Mouse (Mus musculus): ENCODE data around the gene Sftpa1.
A peak's percentile ranks its signal among the peaks of the same experiment; 100 is the strongest.

The Sftpa1 gene

DNA sequence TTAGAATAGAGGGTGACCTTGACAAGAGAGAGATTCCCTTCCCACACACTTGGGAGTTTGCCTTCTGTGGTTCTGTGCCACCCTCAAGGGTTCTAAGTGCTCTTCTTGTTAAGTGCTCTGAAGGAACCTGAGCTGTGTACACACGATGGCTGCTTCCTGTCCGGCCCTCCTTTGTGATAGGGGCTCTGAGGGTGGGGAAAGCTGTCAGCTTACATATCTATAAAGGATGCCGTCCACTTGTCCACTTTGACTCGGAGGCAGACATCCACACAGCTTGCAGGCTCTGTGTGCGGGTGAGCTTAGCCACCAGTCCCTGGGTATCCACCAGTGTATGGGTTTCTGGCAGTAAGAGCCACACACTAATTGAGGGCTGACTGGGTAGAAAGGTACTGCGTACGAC lies at the start of gene Sftpa1:
TSS of gene Sftpa1 (plus strand) at position 243 of the 400 bp plus-strand sequence.
- DNase-seq = peak; percentile 19

DNA sequence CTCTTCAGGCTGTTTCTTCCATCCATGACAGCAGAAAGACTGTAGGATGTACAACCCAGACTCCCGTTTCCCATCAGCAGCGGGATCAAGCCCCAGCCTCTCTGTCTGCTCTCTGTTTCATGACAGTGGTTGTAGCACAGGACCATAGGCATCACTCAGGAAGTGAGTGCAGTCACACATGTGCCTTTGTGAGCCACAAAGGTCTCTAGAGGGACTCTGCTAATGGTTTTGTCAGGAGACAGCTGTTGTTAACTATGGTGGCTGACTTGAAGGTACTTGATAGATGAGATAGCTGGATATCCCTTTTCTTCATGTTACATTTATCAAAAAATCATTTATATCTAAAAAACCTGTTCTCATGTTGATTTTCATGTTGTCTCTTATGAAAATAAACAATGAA lies 49.2 kb upstream of the Sftpa1 start:
- DNase-seq = no peak

DNA sequence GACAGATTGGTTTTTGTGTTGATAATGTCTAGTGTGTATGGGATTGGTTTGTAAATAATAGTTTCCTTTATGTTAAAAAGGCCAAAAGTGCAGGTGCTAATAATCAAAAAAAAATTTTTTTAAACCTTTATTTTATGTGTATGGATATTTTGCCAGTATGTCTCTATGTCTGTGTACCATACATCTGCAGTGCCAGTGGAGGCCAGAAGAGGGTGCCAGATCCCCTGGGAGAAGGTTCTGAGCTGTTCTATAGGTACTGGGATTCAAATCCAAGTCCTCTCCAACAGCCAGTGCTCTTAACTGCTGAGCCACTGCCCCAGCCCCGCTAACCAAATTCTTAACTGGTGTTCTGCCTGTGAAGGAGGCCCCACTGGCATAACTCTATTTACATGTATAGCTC lies 44.1 kb upstream of the Sftpa1 start:
- peak; percentile 12 for DNase-seq

DNA sequence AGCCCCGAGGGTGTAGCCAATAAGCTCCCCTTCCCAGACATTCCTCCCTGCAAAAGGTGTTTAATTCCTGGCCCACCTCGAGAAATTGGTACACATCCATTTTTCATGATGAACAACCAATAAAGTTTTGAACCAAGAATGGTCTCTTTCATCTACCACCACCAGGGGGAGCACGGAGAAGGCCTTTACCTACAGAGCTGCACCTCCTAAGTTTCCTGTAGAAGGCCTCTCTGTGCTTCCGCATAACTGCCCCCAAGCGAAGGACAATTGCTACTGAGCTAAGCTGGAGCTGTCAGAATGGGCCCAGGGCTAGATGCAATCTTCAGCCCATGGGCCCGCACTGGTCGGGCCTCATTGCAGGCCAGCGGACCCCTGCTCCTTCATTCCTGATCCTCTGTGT lies 40.8 kb upstream of the Sftpa1 start:
- peak; percentile 38 for DNase-seq

DNA sequence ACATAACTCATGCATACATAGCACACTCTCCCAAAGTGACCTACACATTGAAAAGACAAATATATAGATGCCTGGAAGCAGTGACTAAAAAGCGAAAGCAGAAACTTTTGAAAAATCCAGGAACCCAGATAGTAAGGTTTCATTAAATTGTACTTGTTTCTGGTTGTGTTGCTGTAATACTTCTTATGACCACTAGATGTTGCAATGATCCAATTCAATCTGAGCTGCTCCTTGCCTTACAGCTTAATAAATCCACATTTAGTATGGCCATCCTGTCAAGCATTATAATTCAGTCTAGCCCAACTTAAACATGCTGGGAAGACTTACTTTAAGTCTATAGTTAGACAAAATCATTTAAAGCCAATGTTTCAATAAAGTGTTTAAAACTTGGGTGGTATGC lies 37.5 kb upstream of the Sftpa1 start:
- DNase-seq = no peak

DNA sequence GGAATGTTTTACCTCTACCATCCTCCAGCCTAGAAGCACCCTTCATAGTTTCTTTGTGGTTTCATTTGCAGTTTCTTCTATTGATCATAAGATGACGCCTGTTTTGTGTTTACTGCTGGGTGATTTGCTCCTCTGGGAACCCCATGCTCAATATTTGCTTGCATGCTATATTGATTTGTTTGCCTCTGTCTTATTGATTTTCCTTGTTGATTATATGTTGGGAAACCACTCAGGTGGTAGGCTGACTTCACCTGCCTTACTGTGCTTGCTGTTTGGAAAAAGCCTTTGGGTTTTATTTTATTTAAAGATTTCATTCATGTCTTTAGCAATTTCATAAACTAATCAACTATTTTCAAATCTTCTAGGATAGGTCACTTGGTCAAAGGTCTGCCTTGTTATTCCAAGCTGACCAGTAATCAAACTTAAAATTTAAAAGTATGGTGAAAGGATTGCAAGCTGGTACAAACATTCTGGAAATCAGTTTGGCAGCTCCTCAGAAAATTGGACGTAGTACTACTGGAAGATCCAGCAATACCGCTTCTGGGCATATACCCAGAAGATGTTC lies 35.2 kb upstream of the Sftpa1 start:
- DNase-seq = no peak

DNA sequence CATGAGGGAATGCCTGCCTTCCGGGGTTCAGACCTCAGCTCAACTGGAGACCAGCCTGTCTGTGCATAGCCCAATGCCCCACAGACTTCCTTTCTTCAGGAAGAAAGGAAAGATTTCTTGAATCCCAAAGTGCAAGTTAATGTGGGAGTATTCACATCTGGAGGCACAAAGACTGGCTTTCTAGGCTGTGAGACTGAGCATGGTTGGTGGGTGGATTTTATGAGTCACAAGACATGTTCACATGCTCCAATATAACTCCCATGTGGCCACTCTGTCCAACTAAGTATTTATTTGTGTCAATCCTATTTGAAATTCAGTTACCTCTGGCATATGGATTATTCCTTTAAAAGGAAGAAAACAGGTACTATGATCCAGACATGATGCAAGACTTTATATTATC lies 32.9 kb upstream of the Sftpa1 start:
- DNase-seq = no peak

DNA sequence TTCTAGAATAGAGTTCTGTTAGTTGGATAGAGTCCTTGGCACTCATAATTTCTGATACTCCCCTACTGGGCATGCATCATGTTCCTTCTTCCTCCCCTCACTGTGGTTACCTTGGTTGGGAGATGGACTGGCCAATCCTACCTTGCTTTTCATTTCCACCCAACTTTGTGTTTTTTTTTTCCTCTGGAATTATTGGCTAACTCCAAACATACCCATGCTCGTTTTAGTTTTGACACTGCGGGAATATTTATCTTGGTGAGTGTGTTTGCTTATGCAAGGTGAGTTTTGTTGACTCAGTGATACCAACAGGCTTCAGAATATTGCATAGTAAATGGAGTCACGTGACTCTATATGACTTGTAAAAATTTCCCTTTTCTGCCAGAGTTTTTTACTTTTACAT lies 30.9 kb upstream of the Sftpa1 start:
- no peak for DNase-seq

DNA sequence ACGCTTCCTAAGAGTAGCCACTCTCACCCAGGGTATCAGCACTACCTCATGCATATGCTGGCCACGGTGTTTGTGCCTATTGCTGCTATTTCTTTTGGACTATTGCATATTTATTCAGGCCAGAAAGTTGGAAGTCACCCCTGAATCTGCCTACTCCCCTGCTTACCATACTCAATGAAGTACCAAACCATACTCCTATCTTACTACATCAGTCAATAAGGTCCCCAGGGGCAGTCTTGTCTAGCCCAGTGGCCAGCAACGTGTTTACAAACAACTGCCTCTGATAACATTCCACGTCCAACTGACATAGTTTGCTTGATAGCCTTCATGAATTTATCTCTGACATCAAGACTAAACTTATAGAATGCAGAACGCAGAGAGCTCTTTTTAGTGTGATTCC lies 30.3 kb upstream of the Sftpa1 start:
- no peak for DNase-seq

DNA sequence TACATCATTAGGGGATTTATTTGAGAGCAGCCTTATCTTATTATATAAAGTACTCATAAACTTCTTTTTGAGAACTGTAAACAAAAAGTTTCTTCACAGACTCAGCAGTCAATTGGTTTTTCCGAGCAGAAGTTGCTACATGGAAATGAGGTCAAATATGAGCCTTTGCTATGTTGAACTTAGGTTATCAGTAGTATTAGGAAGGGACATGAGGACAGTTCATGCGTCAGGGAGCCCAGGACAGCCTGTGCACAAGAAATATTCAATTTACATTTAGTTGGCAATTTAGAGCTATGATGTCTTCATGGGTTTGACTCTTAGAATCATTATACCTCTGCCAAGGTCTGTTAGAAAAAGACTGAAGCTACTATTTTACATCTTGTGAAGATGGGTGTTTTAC lies 29.3 kb upstream of the Sftpa1 start:
- DNase-seq = no peak

DNA sequence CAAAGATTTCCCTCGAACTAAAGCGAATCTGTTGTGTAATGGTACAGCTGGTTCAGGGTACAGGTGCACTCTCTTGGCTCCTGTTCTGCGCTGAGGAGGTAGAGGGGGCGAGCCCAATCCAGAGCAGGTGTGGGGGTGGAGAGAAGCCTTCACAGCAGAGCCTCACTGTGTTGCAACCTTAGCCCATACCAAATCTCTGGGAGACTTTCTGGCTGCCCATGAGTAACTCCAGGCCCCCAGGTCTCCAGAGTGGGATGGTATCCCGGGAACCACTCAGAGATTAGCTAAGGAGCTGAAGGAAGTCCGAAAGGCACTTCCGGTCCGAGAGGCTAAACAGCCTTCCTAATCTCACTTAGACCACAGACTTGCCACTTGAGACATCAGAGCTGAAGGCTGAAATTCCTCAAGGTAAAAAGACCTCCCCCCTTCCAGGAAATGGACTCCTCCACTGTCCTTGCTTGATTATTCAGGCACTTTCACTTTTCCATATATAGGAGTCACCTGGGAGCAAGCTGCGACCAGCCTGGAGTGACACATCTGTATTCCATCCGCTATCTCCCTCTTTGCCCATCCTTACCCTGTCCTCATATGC lies 26.6 kb upstream of the Sftpa1 start, which contains the start of gene Mat1a:
TSS of gene Mat1a (plus strand) at position 183 of the 592 bp plus-strand sequence.
- DNase-seq = peak; percentile 55

DNA sequence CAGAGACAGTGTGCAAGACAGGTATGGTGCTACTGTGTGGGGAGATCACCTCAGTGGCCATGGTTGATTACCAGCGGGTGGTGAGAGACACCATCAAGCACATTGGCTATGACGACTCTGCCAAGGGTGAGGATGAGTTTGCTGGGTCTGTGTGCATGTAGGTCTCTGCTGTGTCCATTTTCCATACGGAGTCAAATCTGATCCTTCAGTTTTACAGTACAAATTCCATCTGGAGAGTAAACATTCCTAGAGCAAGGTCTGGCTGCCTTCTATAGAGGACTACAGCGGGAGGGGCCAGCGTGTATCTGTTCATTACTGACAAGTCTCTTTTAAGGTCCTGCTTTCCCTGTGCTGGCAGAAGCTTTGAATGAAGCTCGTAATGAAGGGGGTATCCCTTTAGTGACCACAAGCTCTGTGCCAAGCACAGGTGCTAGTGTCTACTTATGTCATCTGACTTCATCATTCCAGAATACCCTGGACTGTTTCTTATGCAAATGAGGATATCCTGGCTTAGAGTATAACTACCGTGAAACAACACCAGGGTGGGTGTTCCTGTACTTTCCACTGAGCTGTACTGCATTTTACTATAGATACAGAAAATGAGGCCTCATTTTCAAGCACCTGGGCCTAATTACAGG lies 20.4 kb upstream of the Sftpa1 start:
- DNase-seq = no peak

DNA sequence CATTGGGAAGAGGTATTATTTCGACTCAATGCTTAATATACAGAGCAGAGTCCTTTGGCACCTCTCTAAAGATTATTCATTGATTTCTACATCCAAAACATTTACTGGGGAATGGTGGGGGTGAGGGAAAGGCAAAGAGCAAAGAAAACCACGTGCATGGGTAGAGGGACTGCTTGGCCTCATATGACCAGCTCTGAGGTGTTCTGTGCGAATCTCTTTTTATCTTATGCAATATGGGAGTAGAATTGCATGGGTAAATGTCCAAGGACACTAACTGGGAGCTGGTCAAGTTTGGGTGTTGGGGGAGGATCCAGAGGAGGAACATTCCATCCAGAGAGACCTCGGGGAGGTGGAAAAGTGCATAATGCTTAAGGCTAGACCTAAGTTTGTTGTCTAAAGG lies 18.6 kb upstream of the Sftpa1 start:
- DNase-seq = no peak

DNA sequence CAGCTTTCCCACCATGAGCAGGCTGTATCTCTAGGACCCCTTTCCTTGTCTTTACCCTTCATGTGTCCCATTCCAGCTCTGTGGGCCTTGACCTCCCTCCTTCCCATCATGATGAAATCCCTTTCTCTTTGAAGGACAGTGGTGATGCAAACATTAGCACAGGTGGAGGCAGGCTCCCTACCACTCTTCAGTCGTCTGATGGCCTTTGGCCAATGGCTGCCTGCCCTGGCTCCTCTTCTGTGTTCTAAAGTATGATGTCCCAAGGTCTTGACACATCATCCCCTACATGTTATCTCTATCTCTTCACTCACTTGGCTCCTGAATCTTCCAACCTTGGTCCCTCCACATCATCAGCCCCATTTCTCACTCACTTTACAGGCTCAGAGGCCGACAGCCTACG lies 15.3 kb upstream of the Sftpa1 start:
- no peak for DNase-seq

DNA sequence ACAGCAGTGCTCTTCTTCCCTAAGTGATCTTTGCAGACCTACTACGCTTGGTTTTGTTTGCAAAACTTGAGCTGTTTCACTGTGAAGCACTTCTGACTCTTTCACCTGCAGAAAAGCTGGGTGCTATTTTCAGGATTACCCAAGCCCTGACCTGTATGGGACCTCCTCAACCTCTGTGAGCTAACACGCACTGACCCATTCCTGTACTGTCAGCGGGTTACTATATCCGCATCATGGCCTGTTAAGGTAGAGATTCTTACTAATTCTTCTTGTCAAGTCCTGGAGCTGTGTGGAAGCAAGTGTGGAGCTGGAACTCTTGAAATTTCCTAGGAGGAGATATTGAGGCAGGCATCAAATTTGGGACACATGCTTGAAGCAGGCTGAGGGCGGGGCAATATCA lies 6.9 kb upstream of the Sftpa1 start:
- no peak for DNase-seq

DNA sequence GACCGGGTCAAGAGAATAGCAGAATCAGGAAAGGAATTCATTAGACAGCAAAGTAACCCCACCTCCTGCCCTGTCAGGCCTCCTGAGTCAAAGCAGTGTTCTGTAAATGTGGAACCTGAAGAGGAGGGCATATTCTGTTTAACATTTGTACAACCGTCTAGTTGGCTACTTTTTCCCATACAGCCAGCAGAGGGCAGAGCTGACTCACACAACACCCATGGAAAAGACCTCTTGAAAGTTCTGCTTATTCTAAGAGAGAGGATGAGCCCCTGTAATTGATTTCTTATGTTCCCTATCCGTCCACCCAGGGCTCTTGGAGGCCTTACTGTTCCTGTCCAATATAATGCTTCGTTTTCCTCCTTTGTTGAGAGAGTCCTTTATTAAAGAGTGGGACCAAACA lies 3.6 kb upstream of the Sftpa1 start:
- peak; percentile 40 for DNase-seq

DNA sequence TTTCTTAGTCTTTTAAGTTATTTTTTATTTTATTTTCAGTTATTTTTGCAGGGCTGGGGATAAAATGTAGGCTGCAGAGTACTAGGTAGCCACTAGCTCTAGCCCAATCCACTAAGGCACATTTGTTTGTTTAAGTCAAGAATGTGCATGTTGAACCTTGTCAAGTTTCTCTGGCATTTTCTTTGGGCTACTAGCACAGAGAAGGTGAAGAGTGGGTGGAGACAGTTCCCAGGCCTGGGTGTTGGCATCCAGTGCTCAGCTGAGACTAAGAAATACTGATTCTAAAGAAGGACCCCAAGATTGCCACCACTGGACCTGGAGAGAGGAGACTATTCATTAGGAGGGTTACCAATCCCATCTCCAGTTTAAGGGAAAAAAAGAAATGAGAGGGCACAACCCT lies 5.4 kb downstream of the Sftpa1 start:
- peak; percentile 14 for DNase-seq

DNA sequence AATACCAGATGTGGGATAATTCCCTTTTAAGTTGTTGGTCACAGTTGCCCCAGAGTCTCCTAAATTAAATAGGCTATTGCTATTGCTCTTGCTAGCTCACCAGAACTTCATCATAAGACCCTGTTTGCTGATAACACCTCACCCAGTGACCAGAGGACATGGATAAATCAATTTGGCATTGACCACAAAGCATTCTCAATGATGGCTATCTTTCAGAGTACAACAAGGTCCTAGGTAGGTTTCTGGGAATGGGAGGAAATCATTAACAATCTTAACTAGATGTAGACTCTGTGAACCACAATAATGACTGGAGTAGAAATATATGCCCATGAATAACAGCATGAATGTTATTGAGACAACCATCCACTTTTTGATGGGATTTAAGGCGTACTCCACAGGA lies 9.1 kb downstream of the Sftpa1 start:
- DNase-seq = no peak

DNA sequence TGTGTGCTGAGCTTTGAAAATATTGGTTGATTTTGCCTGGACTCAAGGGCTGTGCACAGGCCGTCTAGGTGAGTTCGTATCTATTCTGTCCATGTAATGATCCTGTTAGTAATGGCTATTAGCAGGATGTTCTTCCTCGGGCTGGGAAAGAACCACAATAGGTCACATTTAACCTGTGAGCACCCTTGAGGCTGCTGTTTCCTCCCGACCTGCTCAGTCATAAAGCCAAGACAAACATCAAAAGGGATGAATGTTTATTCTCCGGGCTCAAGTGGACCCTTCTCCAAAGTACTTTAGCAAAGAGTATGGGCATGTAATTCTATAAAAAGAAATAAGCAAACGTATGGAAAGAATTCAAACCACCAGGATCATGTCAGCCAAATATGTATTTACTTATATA lies 14.5 kb downstream of the Sftpa1 start:
- DNase-seq = peak; percentile 55

DNA sequence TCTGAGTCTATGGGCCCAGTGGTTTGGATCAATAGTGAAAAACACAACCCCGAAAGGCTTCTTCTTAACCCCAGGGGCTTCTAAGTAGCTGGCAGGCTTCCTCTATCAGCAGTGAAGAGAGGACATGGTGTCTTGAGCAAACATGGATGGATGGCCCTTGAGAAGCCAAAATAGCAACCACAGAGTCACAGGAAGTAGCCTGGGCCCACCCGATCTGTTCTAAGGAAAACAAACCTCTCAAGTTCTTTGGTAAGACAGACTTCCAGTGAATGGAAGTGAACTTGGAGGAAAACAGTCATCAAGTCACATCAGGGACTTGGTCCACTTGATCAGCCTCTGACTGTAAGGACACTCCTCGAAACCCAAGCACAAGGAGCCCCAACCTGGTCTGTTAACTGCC lies 15.3 kb downstream of the Sftpa1 start:
- peak; percentile 16 for DNase-seq

DNA sequence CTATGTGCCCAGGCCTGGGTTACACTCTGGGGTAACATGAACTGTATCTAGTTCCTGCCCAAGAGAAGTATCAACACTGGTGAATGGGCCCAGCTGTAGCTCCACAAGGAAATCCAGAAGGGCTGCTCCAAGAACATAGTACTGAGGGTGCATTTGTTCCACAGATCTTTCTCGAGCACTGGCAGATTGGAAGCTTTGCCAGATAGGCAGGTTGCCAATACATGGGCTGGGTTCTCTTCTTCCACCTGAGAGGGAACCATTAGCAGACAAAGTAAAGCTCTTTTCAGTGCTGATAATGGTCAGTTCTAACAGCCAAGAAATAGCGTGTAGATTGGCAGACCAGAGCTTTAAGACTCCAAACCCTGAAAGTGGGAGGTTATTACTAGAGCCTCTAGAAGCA lies 15.8 kb downstream of the Sftpa1 start:
- peak; percentile 31 for DNase-seq

DNA sequence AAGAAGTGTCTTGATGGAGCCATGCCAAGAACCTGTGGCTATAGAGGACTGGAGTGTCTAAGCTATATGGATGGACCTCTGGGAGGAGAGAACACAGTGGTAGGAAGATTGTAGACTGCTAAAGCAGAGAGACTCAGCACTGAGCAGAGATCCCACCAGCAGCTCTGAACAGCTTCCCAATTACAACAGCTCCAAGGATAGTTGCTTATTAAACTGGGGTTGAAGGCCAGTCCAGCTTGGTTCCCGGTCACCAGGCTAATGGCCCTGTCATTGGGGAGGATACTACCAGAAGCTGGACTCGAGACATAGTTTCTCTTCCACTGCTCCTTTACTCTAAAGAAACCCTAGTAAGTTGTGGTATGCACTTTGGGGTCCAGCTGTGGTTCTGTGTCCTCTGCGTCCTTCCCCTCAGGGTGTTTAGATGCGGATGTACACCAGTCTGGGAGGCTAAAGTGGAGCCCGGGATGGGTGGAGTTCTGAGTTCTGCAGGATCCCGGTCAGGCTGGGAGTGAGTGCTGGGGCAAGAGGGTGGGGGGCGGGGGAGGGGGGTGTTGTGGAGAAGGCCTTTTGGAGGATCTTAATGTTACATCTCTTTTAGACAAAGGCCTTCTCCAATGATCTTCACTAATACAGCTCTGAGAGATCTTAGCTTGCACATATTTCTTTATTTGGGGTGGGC lies 19.8 kb downstream of the Sftpa1 start, which contains the start of gene Mbl1:
TSS of gene Mbl1 (plus strand) at position 239 of the 679 bp plus-strand sequence.
- DNase-seq = no peak

DNA sequence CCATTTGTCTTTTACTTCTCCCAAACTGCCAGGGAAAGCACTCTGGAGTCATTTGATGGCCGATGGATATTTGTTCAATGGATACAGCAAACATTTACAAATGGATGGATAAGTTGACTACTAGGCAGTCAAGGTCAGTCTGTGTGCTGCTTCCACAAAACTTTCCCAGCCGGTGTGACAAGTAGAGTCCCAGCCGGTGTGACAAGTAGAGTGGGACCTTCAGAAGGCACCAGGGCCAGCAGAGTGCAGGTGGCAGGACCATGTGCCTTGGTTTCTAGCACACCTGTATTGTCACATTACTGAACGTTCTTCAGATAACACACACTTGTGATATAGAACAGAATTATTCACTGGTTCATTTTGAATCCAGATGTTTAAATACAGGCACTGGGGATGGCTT lies 28.5 kb downstream of the Sftpa1 start:
- DNase-seq = no peak

DNA sequence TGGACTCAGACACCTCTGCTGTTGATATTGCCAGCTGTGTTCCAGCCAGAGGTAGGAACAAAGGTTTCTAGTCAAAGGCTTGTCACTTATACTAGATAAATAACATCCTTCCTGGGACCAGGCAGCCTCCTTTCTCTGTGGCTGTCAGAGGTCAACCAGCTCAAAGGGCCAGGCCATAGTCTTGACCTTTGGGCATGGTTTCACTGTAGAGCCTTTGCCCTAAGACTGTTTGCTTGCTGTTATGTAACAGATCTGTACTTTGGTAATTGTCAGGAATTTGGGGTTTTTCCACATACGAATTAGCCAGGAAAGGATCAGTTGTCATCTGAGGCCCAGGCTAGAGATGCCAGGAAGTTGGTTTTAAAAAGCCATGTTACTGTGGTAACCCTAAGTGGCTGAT lies 29.2 kb downstream of the Sftpa1 start:
- no peak for DNase-seq
